Mouse (Mus musculus) cerebellum, adult 11 months (tissue): ENCODE results near the gene Ror1.

Experiments used
- DNase-seq: peaks from one replicate; pipeline ENCODE4 v3.0.0; 2022

Gene Ror1

GRCm38 (mm10) chr4:100165790-100166189 is 70.2 kb downstream of the Ror1 start:
- DNase-seq = no peak

GRCm38 (mm10) chr4:100166871-100167270 is 71.3 kb downstream of the Ror1 start:
- no peak for DNase-seq

- no peak for DNase-seq
Measured at GRCm38 (mm10) chr4:100169683-100170082, 74.1 kb downstream of the Ror1 start.

- no peak for DNase-seq
Measured at GRCm38 (mm10) chr4:100170161-100170650, 74.6 kb downstream of the Ror1 start.

- no peak for DNase-seq
Measured at GRCm38 (mm10) chr4:100170743-100171142, 75.2 kb downstream of the Ror1 start.

- no peak for DNase-seq
Measured at GRCm38 (mm10) chr4:100171483-100171898, 75.9 kb downstream of the Ror1 start.

GRCm38 (mm10) chr4:100175594-100175993 is 80.0 kb downstream of the Ror1 start:
- no peak for DNase-seq

- no peak for DNase-seq
Measured at GRCm38 (mm10) chr4:100178316-100178715, 82.7 kb downstream of the Ror1 start.

GRCm38 (mm10) chr4:100181676-100182075 is 86.1 kb downstream of the Ror1 start:
- DNase-seq = peak; percentile 55

DNA sequence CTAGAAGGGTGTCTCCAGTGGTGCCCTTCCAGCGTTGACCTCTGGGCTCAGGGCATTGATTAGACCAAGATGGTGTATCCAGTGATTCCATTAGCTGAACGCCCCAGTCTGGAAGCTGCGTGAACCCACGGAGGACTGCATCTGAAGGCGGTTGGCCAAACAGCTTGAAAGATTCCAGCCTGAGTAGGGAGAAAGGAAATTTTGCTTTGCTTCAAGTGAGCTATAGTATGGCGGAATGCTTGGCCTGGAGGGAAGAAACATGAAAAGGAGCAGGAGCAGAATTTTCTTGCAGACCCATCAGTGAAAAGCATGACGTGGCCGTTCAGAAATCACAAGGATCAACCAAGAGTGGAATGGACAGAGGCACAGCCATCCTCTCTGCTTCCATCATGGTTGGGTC is 91.2 kb downstream of the Ror1 start:
- no peak for DNase-seq

DNA sequence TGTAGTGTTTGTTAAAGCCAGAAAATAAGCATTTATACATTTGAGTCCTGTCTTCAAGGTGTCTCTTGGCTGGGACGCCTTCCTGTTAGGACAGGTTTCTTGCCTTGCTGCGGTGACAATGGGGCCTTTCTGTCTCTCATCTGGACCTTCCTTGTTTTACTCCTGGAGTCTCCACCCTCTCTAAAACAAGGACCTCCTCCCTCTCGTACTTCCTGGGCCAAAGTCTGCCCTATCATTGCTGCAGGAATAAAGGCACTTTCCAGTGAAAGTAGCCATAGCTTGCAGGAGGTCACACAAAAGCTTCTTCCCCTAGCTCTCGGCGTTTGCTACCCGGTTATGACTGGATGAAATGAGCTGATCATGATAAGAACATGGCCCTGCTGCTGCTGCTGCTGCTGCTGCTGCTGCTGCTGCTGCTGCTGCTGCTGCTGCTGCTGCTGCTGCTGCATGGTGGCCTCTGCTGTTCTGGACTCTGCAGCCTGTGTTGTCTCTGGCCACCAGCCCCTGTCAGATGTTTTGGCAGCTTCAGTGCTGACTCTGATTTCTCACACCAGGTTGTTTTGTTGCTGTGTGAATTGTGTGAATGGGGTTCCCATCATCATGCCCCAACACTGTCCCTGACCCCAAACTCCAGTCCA is 92.1 kb downstream of the Ror1 start:
- DNase-seq = no peak

GRCm38 (mm10) chr4:100188201-100188699 is 92.7 kb downstream of the Ror1 start:
- DNase-seq = no peak

- DNase-seq = no peak
Measured at GRCm38 (mm10) chr4:100191483-100191882, 95.9 kb downstream of the Ror1 start.

DNA sequence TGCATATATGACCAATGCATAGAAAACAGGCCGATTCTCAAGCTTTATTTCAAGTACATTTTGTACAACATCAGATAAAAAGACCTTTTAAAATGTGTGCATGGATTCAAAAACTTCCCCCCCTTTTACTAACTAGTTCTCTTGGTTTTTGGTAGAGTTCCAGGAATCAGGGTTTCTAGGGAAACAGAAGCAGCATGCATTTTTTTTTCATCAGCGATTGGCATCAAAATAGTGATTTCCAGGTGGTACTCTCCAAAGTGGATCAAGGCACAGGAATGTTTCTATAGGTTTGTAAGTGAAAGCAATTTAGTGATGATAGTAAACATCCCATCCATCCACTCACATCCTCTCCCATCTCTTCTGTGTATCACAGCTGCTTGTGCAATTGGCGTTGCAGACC is 98.5 kb downstream of the Ror1 start:
- DNase-seq = no peak

- no peak for DNase-seq
Measured at GRCm38 (mm10) chr4:100196255-100196793, 100.7 kb downstream of the Ror1 start.

GRCm38 (mm10) chr4:100198275-100198674 is 102.7 kb downstream of the Ror1 start:
- no peak for DNase-seq

DNA sequence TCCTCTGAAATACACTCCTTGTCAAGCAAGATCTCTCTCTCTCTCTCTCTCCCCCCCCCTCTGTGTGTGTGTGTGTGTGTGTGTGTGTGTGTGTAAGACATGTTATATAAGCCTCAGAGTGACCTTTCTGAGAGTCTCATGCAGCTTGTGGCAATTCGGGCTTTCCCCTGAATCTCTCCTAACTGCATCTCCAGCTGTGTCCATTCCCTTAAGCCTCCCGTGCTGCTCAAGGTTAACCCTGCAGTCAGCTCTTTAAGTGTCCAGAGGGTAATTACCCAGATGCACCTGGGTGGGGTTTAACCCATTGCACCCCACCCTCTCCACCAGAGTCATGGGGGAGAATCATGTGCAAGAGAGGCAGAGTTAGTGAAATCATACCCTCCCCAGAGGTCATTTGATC is 105.7 kb downstream of the Ror1 start:
- no peak for DNase-seq

GRCm38 (mm10) chr4:100203066-100203465 is 107.5 kb downstream of the Ror1 start:
- no peak for DNase-seq

DNA sequence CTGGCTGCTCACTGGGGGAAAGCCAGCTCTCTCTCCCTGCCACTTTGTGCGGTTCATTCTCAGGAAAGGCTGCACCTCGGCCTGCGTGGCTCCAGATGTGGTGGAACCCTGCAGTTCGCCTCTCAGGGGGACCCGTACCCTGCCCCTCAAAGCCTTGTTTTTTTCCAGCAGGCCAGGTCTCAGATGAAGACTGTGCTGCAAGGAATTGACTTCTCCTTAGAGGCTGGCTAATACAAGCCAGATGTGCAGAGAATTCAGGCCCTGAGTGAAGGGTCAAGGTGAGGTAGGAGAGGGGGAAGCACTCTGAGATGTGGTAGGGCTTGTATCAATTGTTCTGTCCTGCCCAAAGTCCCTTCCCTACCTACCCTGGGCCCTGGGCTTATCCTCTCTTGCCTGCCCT is 108.1 kb downstream of the Ror1 start:
- DNase-seq = no peak

GRCm38 (mm10) chr4:100204381-100204780 is 108.8 kb downstream of the Ror1 start:
- no peak for DNase-seq

GRCm38 (mm10) chr4:100208081-100208480 is 112.5 kb downstream of the Ror1 start:
- DNase-seq = no peak

- no peak for DNase-seq
Measured at GRCm38 (mm10) chr4:100209106-100209505, 113.5 kb downstream of the Ror1 start.

- DNase-seq = no peak
Measured at GRCm38 (mm10) chr4:100211331-100211730, 115.7 kb downstream of the Ror1 start.

DNA sequence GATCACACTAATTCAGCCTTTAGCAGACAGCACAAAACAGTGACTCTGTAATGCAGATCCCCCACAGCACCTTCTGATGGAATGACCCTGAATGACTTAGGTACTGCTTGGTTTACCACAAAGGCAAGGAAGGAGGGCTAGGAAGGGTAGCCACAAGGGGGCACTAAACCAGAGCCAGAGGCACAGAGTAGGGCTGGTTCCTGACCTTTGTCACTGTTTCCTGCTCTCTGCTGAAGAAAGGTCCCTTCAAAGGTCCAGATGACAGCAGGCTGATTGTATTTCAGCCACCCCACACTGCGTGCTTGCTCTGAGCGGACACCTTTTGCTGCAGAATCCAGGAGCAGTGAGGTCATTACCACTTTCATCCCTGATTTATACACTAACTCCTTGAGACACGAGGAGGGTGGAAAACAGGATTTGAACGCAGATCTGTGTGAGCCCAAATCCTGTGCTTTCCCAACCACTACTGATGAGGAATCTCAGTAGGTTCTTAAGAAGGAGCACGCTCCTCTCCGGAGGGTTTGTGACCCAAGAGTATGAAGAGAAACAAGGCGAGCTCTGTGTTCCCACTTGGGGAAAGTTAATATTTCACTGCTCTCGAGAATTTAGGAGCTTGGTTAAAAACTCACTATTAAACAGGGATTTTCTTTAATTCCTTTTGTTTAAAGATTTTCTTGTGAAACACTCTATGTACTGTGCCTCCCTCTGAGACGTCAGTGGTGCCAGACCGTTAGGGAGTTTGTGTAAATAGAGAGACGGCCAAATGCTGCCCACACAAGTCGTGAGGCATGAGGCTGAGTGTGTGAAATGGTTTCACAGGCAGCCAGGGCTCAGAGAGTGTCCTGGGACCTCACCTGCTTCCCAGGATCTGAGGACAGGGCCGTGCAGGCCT is 119.0 kb downstream of the Ror1 start:
- DNase-seq = no peak
